Mouse (Mus musculus) cortical plate, adult 2 months (tissue): Measurements from ENCODE around the gene Rhox3c.
"Not testable (repeated sequence)": the region's sequence is repeated elsewhere in the genome, so short reads cannot be mapped to it uniquely, and the experiment has no call there.

Experiments used
- CTCF ChIP-seq: fragments of 200-500 bp; IDR thresholded peaks from 2 replicates; pipeline ENCODE4 v1.5.1; 2011; ENCODE audit warnings: mild to moderate bottlenecking, control low read depth, low read length; ENCODE audit not compliant: insufficient read depth; ENCODE audit errors: extremely low read depth
- POLR2A ChIP-seq: fragments of 200-500 bp; IDR thresholded peaks from 2 replicates; pipeline ENCODE4 v1.6.1; 2011; ENCODE audit warnings: mild to moderate bottlenecking, low read length, control low read depth; ENCODE audit not compliant: insufficient read depth; ENCODE audit errors: extremely low read depth

GRCm38 (mm10) chrX:37458285-37458684 lies at the start of gene Rhox3c:
- not testable (repeated sequence) for TF ChIP-seq CTCF, POLR2A
